Mouse (Mus musculus) lung, postnatal 0 days (tissue): ENCODE results near the gene Timm8b.

Experiments used
- CTCF ChIP-seq: IDR thresholded peaks from 2 replicates; pipeline ENCODE4 v1.5.1; 2016; ENCODE audit warnings: antibody characterized with exemption, mild to moderate bottlenecking
- EP300 ChIP-seq: IDR thresholded peaks from 2 replicates; pipeline ENCODE4 v1.6.1; 2016; ENCODE audit warnings: antibody characterized with exemption, mild to moderate bottlenecking, control low read depth

- TF ChIP-seq CTCF (no peak), EP300 (no peak)
Measured at GRCm38 (mm10) chr9:50617794-50618330, 14.2 kb downstream of the Timm8b start.
